Mouse (Mus musculus): ENCODE data around the gene Erich3. TPM values are rescaled to one million over a fixed set of nuclear protein-coding genes. Genes with fewer than 3 reads are reported as not detected.

Erich3 gene
- polyA plus RNA-seq, 1 experiment: 0.35 TPM

- no peak for TF ChIP-seq CTCF (IDR thresholded peaks at IDR 0.05; ENCODE audit: borderline replicate concordance, insufficient read depth, low read length)
- no peak for TF ChIP-seq POLR2A (IDR thresholded peaks at IDR 0.05; ENCODE audit: low read depth, low read length)
- no peaks in the 10 kb centered on the region for H3K4me1 ChIP-seq (ENCODE audit: control insufficient read depth, insufficient read depth, low read length)
- H3K27ac ChIP-seq (ENCODE audit: insufficient read depth, low read length): no peak overlapping the region
- H3K4me3 ChIP-seq (ENCODE audit: insufficient read depth, low read length): no peak overlapping the region
Measured at GRCm38 (mm10) chr3:154816801-154817625, 153.4 kb downstream of the Erich3 start.

Other genes starting within 250 kb of the Erich3 start
- gene Cryz, start 67.1 kb upstream of the Erich3 start, polyA plus RNA-seq (2011; ENCODE audit: insufficient read length, low read depth, missing spikeins): 16.7 and 22.6 TPM in 2 replicates
- gene Tyw3, start 66.8 kb upstream of the Erich3 start, polyA plus RNA-seq (2011; ENCODE audit: insufficient read length, low read depth, missing spikeins): 2.9 and 5.7 TPM in 2 replicates